Mouse (Mus musculus) cortical plate, adult 2 months (tissue): ENCODE data around the gene Gm49416. TPM values are rescaled to one million over a fixed set of nuclear protein-coding genes. Genes with fewer than 3 reads are reported as not detected.
A peak's percentile ranks its signal among the peaks of the same experiment; 100 is the strongest.

Experiments used
- H3K27ac ChIP-seq: fragments of 200-500 bp; 2 replicates; pipeline ENCODE4 v1.5.1; 2012; ENCODE audit warnings: low read length, control low read depth, inconsistent platforms; ENCODE audit not compliant: insufficient read depth
- H3K4me1 ChIP-seq: fragments of 200-500 bp; 2 replicates; pipeline ENCODE4 v1.6.1; 2011; ENCODE audit warnings: low read length; ENCODE audit not compliant: control insufficient read depth, insufficient read depth
- H3K4me3 ChIP-seq: fragments of 200-500 bp; 2 replicates; pipeline ENCODE4 v1.5.1; 2011; ENCODE audit warnings: mild to moderate bottlenecking, low read length, control low read depth; ENCODE audit not compliant: insufficient read depth
- CTCF ChIP-seq: fragments of 200-500 bp; IDR thresholded peaks from 2 replicates; pipeline ENCODE4 v1.5.1; 2011; ENCODE audit warnings: mild to moderate bottlenecking, control low read depth, low read length; ENCODE audit not compliant: insufficient read depth; ENCODE audit errors: extremely low read depth
- POLR2A ChIP-seq: fragments of 200-500 bp; IDR thresholded peaks from 2 replicates; pipeline ENCODE4 v1.6.1; 2011; ENCODE audit warnings: mild to moderate bottlenecking, low read length, control low read depth; ENCODE audit not compliant: insufficient read depth; ENCODE audit errors: extremely low read depth
- polyA plus RNA-seq: library from polyadenylated mRNA; depleted of rRNA; stranded (reverse); fragments of >200 nt; gene quantifications from 2 replicates; pipeline ENCODE4 v1.2.3, GENCODE M21; 2012

The Gm49416 gene
- polyA plus RNA-seq, 1 experiment = not detected

GRCm38 (mm10) chr19:8897865-8898495, 9.3 kb downstream of the Gm49416 start, which contains the start of gene Ganab:
TSS of gene Ganab (plus strand) at chr19:8898071.
- Histone ChIP-seq H3K27ac (peak within 1 kb of the TSS; percentile 40; the same call in 1 of the 2 replicates), H3K4me3 (peak within 1 kb of the TSS; percentile 80), H3K4me1 (no peaks in the 10 kb centered on the region; the same call in 1 of the 2 replicates)
- TF ChIP-seq POLR2A (peak; percentile 72; the same call in 1 of the 2 replicates), CTCF (no peak)

GRCm38 (mm10) chr19:8898576-8898975, 9.8 kb downstream of the Gm49416 start:
- Histone ChIP-seq H3K27ac (0 out of 2 replicates have a peak overlapping the region, but pooled peaks have one; percentile 40), H3K4me3 (peak overlapping the region; percentile 80), H3K4me1 (no peaks in the 10 kb centered on the region; the same call in 1 of the 2 replicates)
- TF ChIP-seq CTCF (no peak), POLR2A (no peak)

- H3K4me1 ChIP-seq = no peaks in the 10 kb centered on the region; the same call in 1 of the 2 replicates
- H3K27ac ChIP-seq = no peak overlapping the region
- TF ChIP-seq CTCF (no peak), POLR2A (no peak)
- no peak overlapping the region; the same call in 1 of the 2 replicates for H3K4me3 ChIP-seq
Measured at GRCm38 (mm10) chr19:8899079-8899478, 10.4 kb downstream of the Gm49416 start.

GRCm38 (mm10) chr19:8903412-8903811, 14.7 kb downstream of the Gm49416 start:
- Histone ChIP-seq H3K27ac (no peak overlapping the region), H3K4me1 (no peaks in the 10 kb centered on the region; the same call in 1 of the 2 replicates), H3K4me3 (no peak overlapping the region)
- TF ChIP-seq POLR2A (no peak), CTCF (no peak)

- H3K27ac ChIP-seq = no peak overlapping the region
- peaks cover 3% of the 10 kb centered on the region for H3K4me1 ChIP-seq
- H3K4me3 ChIP-seq = no peak overlapping the region
- no peak for TF ChIP-seq POLR2A
- TF ChIP-seq CTCF = no peak
Measured at GRCm38 (mm10) chr19:8908531-8908930, 19.8 kb downstream of the Gm49416 start.

- Histone ChIP-seq H3K4me3 (no peak overlapping the region), H3K27ac (no peak overlapping the region), H3K4me1 (peaks cover 3% of the 10 kb centered on the region)
- TF ChIP-seq CTCF (no peak), POLR2A (no peak)
Measured at GRCm38 (mm10) chr19:8911810-8912209, 23.1 kb downstream of the Gm49416 start.

GRCm38 (mm10) chr19:8914212-8914611, 25.5 kb downstream of the Gm49416 start:
- H3K27ac ChIP-seq = 0 out of 2 replicates have a peak overlapping the region, but pooled peaks have one; percentile 35

GRCm38 (mm10) chr19:8919000-8919399, 30.3 kb downstream of the Gm49416 start:
- H3K4me3 ChIP-seq = no peak overlapping the region
- H3K27ac ChIP-seq = no peak overlapping the region
- TF ChIP-seq CTCF (no peak), POLR2A (no peak)

More at GRCm38 (mm10) chr19:8914212-8914611, 25.5 kb downstream of the Gm49416 start:
- Histone ChIP-seq H3K4me1 (peaks cover 3% of the 10 kb centered on the region), H3K4me3 (no peak overlapping the region)
- TF ChIP-seq CTCF (no peak), POLR2A (no peak)

GRCm38 (mm10) chr19:8919684-8920072, 31.0 kb downstream of the Gm49416 start:
- peak overlapping the region; percentile 73; the same call in 1 of the 2 replicates for H3K4me3 ChIP-seq
- peak overlapping the region; percentile 67 for H3K27ac ChIP-seq
- no peak for TF ChIP-seq POLR2A
- no peak for TF ChIP-seq CTCF
- peaks cover 3% of the 10 kb centered on the region; the same call in 1 of the 2 replicates for H3K4me1 ChIP-seq

More at GRCm38 (mm10) chr19:8919000-8919399, 30.3 kb downstream of the Gm49416 start:
- H3K4me1 ChIP-seq = peaks cover 3% of the 10 kb centered on the region; the same call in 1 of the 2 replicates

- no peak for TF ChIP-seq CTCF
- peak; percentile 93 for TF ChIP-seq POLR2A
Measured at GRCm38 (mm10) chr19:8920073-8920736, 31.5 kb downstream of the Gm49416 start, which contains the start of gene B3gat3. TSS of gene B3gat3 (plus strand) at chr19:8920374.

More at GRCm38 (mm10) chr19:8920073-8920736, 31.5 kb downstream of the Gm49416 start, which contains the start of gene B3gat3:
- Histone ChIP-seq H3K4me3 (peak within 1 kb of the TSS; percentile 73), H3K27ac (peak within 1 kb of the TSS; percentile 67), H3K4me1 (peaks cover 3% of the 10 kb centered on the region; the same call in 1 of the 2 replicates)
